Mouse (Mus musculus) heart, embryonic 11.5 days (tissue): ENCODE measurements at regions not wholly inside any gene's neighbourhood (a gene's known extent, or its start where the extent isn't known, plus 50 kb on each side); places are given as distances from the start of the nearest gene placed in this dataset.

Experiments
- ATAC-seq: fragments of 200-750 bp; cut with Nextera tagmentation; replicated peaks from 2 replicates; pipeline ENCODE4 v1.8.0; 2017; ENCODE audit warnings: moderate library complexity; ENCODE audit not compliant: insufficient number of reproducible peaks, low FRiP score, low TSS enrichment
- H3K27ac ChIP-seq: fragments of 300-500 bp; sonication (generic); 2 replicates; pipeline ENCODE4 v1.5.1; 2014; ENCODE audit warnings: mild to moderate bottlenecking, low read depth, low read length
- H3K27me3 ChIP-seq: fragments of 300-500 bp; sonication (generic); 2 replicates; pipeline ENCODE4 v1.6.1; 2014; ENCODE audit warnings: mild to moderate bottlenecking, low read length, mixed read lengths; ENCODE audit not compliant: control insufficient read depth, insufficient read depth
- H3K36me3 ChIP-seq: fragments of 300-500 bp; sonication (generic); 2 replicates; pipeline ENCODE4 v1.6.1; 2014; ENCODE audit warnings: mild to moderate bottlenecking, low read length, moderate library complexity, mixed read lengths; ENCODE audit not compliant: control insufficient read depth, insufficient read depth
- H3K4me1 ChIP-seq: fragments of 300-500 bp; sonication (generic); 2 replicates; pipeline ENCODE4 v1.6.1; 2014; ENCODE audit warnings: low read length; ENCODE audit not compliant: control insufficient read depth, insufficient read depth
- H3K4me2 ChIP-seq: fragments of 300-500 bp; sonication (generic); 2 replicates; pipeline ENCODE4 v1.6.1; 2014; ENCODE audit warnings: mild to moderate bottlenecking, moderate library complexity
- H3K4me3 ChIP-seq: fragments of 300-500 bp; sonication (generic); 2 replicates; pipeline ENCODE4 v1.5.1; 2014; ENCODE audit warnings: low read depth, low read length
- H3K9ac ChIP-seq: fragments of 300-500 bp; sonication (generic); 2 replicates; pipeline ENCODE4 v1.6.1; 2014; ENCODE audit warnings: mild to moderate bottlenecking, low read depth, low read length, moderate library complexity
- H3K9me3 ChIP-seq: fragments of 300-500 bp; sonication (generic); replicated peaks from 2 replicates; pipeline ENCODE4 v1.6.1; 2016; ENCODE audit warnings: low read length; ENCODE audit not compliant: control insufficient read depth
- WGBS: fragments of 180-500 bp; shearing (Covaris S2); extraction: QIAGEN DNeasy Blood & Tissue Kit; methylation state at CpG from one replicate; pipeline ENCODE4 v1.1.7; 2014; ENCODE audit not compliant: insufficient replicate concordance; 5-methylcytosine and 5-hydroxymethylcytosine counted together

DNA sequence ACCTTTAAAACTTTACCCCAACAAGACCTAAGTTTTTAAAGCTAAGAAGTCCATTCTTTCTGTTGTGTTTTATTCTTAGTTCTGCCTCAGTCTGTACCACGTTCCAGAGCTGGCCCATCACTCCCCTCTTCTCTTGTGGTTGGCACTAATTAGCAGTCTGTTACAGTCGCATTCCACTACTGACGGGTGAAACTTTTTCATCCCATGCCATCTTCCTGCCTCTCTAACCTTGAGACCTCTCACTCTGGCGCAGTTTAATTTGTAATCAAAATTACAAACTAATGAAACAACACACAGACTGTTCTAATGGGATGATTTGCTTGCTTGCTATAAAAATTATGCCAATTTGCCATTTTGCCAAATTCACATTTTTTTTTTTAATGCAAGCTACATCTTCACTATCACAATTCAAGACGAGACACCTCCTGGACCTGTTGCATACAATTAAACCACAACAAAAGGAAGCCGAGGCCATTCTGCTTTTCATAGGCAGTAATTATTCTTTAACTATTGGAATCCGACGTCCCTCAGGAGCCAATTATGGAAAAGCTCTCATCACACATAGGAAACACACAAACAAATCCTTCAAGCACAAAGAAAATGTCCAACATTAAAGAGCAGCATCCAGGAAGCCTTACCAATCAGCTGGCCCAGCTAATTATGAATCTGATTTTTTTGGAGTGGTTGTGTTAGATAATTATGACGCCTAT lies 138.1 kb upstream of the Irx5 start:
- Histone ChIP-seq H3K36me3 (no peaks in the 10 kb centered on the region), H3K4me2 (no peak overlapping the region), H3K4me1 (no peaks in the 10 kb centered on the region), H3K27ac (no peak overlapping the region), H3K9ac (no peak overlapping the region), H3K4me3 (no peak overlapping the region), H3K27me3 (no peaks in the 10 kb centered on the region; the same call in 1 of the 2 replicates), H3K9me3 (no peaks in the 10 kb centered on the region)
- ATAC-seq: no peak
- 76% methylated on average over 9 of the region's 9 CpGs for WGBS

DNA sequence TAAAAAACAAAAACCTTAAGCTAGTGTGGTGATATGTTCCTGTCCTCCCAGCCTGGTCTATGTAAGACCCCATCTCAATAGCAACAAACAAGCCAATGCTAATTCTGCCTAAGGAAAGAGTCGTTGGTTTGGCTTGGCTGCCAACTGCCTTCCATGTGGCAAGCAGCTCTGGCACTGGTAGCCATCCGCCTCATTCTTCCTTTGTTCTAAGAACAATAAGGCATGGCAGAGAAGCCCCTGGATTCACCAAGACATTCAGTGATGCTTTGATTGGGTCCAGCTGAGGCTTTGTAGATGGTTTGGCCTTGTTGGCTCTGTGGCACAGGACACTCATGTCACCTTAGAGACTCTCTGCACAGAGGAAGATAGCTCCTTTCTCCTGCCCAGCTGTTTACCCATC lies 139.9 kb upstream of the Irx5 start:
- Histone ChIP-seq H3K36me3 (no peaks in the 10 kb centered on the region), H3K4me3 (no peak overlapping the region), H3K27ac (no peak overlapping the region), H3K4me1 (no peaks in the 10 kb centered on the region), H3K9ac (no peak overlapping the region), H3K4me2 (no peak overlapping the region), H3K9me3 (no peaks in the 10 kb centered on the region), H3K27me3 (peaks cover 4% of the 10 kb centered on the region; the same call in 1 of the 2 replicates)
- 84% methylated on average over 2 of the region's 2 CpGs for WGBS
- ATAC-seq: no peak

DNA sequence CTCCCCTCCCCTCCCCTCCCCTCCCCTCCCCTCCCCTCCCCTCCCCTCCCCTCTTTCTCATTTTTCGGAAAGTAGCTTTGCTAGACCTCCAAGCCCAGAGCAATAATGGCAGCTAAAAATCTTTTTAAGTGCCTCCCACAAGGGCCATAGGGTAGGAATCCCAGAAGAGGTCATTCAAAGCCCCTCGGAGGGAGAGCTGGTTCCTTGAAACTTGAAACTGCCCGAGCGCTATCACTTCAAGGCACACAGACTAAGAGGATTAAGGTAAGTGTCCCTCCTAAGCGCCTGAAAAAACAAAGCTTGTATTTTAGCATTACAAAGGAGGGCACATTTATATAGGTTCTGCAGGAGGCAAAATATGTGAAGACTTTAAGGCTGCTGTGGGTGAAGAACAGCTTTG lies 141.2 kb upstream of the Irx5 start:
- Histone ChIP-seq H3K36me3 (no peaks in the 10 kb centered on the region), H3K4me3 (no peak overlapping the region), H3K27ac (no peak overlapping the region), H3K4me1 (no peaks in the 10 kb centered on the region), H3K27me3 (peaks cover 4% of the 10 kb centered on the region; the same call in 1 of the 2 replicates), H3K9ac (no peak overlapping the region), H3K9me3 (no peaks in the 10 kb centered on the region), H3K4me2 (no peak overlapping the region)
- no peak for ATAC-seq
- 1% methylated on average over 4 of the region's 5 CpGs for WGBS

DNA sequence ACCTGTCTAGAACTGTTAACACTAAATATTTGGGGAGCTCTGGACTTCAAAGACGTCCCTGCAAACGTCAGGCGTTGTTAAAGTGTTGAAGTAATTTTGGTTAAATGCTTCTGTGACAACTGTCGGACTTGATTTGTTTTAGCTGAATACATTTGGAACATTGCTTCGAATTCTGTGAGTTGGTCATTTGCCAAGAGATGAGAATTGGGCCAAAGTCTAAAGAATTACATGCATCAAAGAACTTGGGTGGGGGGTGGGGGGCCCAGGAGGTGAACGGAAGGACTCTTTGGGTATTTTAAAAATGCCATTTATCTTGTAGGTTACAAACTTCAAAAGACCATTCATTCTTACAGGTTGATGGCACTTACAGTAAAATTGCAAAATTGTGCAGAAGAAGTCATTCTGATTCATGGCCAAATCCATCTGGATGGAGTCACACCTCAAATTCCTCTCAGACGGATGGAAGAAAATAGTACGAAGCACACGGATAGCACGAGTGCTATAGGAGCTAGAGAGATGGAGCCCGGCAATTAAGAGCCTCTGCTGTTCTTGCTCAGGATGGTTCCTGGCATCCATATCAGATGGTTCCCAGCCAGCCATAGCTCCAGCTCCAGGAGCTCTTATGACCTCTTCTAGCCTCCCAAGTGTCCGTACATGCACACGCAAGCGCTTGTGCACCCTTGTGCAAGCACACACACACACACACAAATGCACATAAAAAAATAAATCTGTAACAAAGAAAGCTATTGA lies 144.5 kb upstream of the Irx5 start:
- no peaks in the 10 kb centered on the region for H3K9me3 ChIP-seq
- no peaks in the 10 kb centered on the region for H3K36me3 ChIP-seq
- no peak for ATAC-seq
- 80% methylated on average over 14 of the region's 14 CpGs for WGBS
- no peak overlapping the region for H3K27ac ChIP-seq
- H3K4me2 ChIP-seq: no peak overlapping the region
- H3K27me3 ChIP-seq: peaks cover 4% of the 10 kb centered on the region; the same call in 1 of the 2 replicates
- H3K9ac ChIP-seq: no peak overlapping the region
- no peaks in the 10 kb centered on the region for H3K4me1 ChIP-seq
- H3K4me3 ChIP-seq: no peak overlapping the region

DNA sequence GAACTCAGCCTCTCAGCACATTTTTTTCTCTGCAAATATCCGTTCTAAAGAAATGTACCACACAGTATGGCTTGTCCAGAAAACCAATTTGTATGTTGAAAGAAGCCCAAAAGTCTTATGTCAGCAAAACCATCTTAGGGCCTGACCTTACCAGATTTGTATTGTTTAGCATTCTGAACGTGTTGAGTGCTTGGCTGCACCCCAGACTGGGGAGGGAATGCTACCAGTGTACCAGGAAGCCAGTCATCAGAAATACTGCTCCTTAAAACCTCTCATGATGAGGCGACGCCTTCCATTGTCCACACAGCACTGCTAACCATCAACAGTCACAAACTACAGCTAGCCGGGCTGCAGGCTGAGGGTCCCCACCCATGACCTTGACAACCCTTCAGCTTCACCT lies 148.3 kb upstream of the Irx5 start:
- Histone ChIP-seq H3K27me3 (peaks cover 11% of the 10 kb centered on the region), H3K4me2 (no peak overlapping the region), H3K4me1 (no peaks in the 10 kb centered on the region), H3K9me3 (no peaks in the 10 kb centered on the region), H3K36me3 (no peaks in the 10 kb centered on the region), H3K4me3 (no peak overlapping the region), H3K9ac (no peak overlapping the region), H3K27ac (no peak overlapping the region)
- 62% methylated on average over 5 of the region's 5 CpGs for WGBS
- ATAC-seq: no peak

DNA sequence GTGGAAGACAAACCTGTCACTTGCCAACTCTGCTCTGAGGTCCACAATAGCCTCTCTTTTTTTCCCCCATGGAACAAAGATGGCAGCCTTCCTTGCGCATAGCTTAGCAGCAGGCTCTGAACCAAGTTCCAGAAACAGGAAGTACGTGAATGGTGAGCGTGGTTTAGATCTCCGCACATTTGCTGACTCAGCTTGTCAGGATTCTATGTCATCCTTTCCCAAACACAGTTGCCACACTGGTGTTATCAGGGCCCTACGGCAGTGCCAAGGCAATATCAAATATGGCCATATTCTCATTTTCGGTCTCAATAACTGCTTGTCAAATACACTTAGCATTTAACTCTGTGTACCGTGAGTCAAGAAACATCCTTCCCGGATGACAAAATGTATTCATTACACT lies 161.8 kb upstream of the Irx5 start:
- H3K27ac ChIP-seq: no peak overlapping the region
- H3K36me3 ChIP-seq: no peaks in the 10 kb centered on the region
- no peak overlapping the region for H3K9ac ChIP-seq
- no peaks in the 10 kb centered on the region for H3K27me3 ChIP-seq
- H3K9me3 ChIP-seq: no peaks in the 10 kb centered on the region
- no peak overlapping the region for H3K4me3 ChIP-seq
- no peaks in the 10 kb centered on the region for H3K4me1 ChIP-seq
- WGBS: 93% methylated on average over 8 of the region's 8 CpGs
- H3K4me2 ChIP-seq: no peak overlapping the region
- ATAC-seq: no peak

DNA sequence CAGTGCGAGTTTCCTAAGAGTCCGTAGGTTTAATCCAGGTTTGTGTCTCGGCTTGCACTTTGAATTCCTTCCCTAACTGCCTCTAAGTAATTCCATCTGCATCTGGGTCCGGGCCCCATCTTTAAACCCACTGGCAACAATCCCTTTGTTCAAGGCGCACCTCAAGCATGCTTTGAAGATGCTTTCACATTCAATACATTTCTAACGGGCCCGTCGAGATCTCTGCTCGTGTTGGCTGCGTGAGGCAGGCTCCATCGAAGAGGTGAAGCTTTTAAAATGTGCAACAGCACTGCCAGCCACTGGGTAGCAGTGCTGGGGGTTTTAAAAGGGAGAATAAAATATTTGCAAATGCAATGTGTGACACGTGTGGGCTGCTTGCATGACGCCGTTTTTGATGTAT lies 163.4 kb upstream of the Irx5 start:
- Histone ChIP-seq H3K4me3 (no peak overlapping the region), H3K27me3 (no peaks in the 10 kb centered on the region), H3K4me1 (no peaks in the 10 kb centered on the region), H3K36me3 (no peaks in the 10 kb centered on the region), H3K27ac (no peak overlapping the region), H3K4me2 (no peak overlapping the region), H3K9me3 (no peaks in the 10 kb centered on the region), H3K9ac (no peak overlapping the region)
- 71% methylated on average over 14 of the region's 14 CpGs for WGBS
- ATAC-seq: no peak

DNA sequence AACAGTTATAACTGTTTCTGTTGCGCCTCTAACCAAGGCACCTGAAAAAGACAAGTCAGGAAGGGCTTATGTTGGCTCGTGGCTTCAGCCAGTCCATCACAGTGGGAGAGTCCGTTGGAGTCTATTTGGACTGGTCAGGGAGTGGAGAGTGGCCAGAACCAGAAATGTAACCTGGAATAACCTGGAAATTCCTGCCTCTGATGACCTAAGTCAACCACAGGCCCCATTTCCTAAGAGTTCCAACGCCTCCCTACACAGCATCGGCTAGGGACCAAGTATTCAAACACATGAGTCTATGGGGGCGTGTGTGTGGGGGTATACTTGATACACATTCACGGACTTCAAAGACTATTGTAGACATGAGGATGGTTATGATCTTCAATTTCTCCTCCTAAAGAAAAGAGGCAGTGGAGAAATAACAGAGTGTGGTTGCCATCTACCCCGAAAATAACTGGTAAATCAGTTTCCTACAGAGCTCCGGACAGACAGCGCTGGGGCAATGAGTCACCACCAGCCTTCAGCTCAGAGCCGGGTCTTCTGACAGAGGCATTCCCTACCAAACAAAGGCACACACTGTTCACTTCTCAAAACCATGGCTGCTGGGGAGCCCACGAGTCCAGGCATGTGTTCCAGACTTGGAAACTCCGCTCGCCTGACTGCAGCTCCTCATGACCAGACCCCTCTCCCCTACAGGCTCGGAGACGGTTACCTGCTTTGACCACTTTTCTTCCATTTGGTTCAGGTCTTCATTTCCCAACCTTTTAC lies 167.0 kb upstream of the Irx5 start:
- Histone ChIP-seq H3K27ac (no peak overlapping the region), H3K9ac (no peak overlapping the region), H3K36me3 (no peaks in the 10 kb centered on the region), H3K4me1 (no peaks in the 10 kb centered on the region), H3K4me2 (no peak overlapping the region), H3K9me3 (0 out of 2 replicates have a peak, but pooled peaks cover 2% of the 10 kb centered on the region), H3K27me3 (no peaks in the 10 kb centered on the region), H3K4me3 (no peak overlapping the region)
- WGBS: 82% methylated on average over 16 of the region's 16 CpGs
- ATAC-seq: no peak
